In genomic region chr8:125349290-125350025, GRCm38 (mm10) we compare ENCODE assay signal across 8 mouse cellular contexts.
DNase-seq lines count a peak whose midpoint lies in the region; ATAC-seq lines count a peak whose summit lies in the region.

No protein-coding gene starts in this region.

- no peaks in the 10 kb centered on the region for H3K27me3 ChIP-seq in embryonic facial prominence, embryonic 11.5 days (ENCODE audit: control insufficient read depth, insufficient read depth, low read length)
- H3K27me3 ChIP-seq in heart, embryonic 11.5 days (ENCODE audit: control insufficient read depth, insufficient read depth, low read length), result peaks cover 3% of the 10 kb centered on the region; the same call in 1 of the 2 replicates
- no peaks in the 10 kb centered on the region for H3K27me3 ChIP-seq in lung, embryonic 16.5 days (ENCODE audit: control insufficient read depth, insufficient read depth, low read depth, low read length)

- peaks cover 4% of the 10 kb centered on the region; the same call in 1 of the 2 replicates for H3K4me1 ChIP-seq in embryonic facial prominence, embryonic 11.5 days (ENCODE audit: control insufficient read depth, insufficient read depth, low read length)
- peaks cover 80% of the 10 kb centered on the region for H3K4me1 ChIP-seq in heart, embryonic 11.5 days (ENCODE audit: control insufficient read depth, insufficient read depth, low read length)
- peaks cover 23% of the 10 kb centered on the region for H3K4me1 ChIP-seq in lung, embryonic 16.5 days (replicated peaks; ENCODE audit: control insufficient read depth, insufficient read depth, low read length)

- no peaks in the 10 kb centered on the region for H3K36me3 ChIP-seq in embryonic facial prominence, embryonic 11.5 days (replicated peaks; ENCODE audit: control insufficient read depth, insufficient read depth, low read depth, low read length)
- H3K36me3 ChIP-seq in heart, embryonic 11.5 days (ENCODE audit: control insufficient read depth, insufficient read depth, low read length), result no peaks in the 10 kb centered on the region
- H3K36me3 ChIP-seq in lung, embryonic 16.5 days (ENCODE audit: control insufficient read depth, insufficient read depth, low read length), result no peaks in the 10 kb centered on the region

- no peaks in the 10 kb centered on the region for H3K9me3 ChIP-seq in embryonic facial prominence, embryonic 11.5 days (replicated peaks; ENCODE audit: control insufficient read depth, low read length)
- H3K9me3 ChIP-seq in heart, embryonic 11.5 days (replicated peaks; ENCODE audit: control insufficient read depth, low read length), result no peaks in the 10 kb centered on the region
- H3K9me3 ChIP-seq in lung, embryonic 16.5 days (ENCODE audit: control insufficient read depth, low read length), result no peaks in the 10 kb centered on the region

- peak; percentile 91 for DNase-seq in adrenal gland, adult 2 months
- peak; percentile 66 for DNase-seq in embryonic facial prominence, embryonic 11.5 days (ENCODE audit: low spot score)
- peak; percentile 94 for DNase-seq in kidney, adult 8-10 months
- DNase-seq in retina, adult 2 months (ENCODE audit: low read depth, low spot score), result peak; percentile 18
- no peak for DNase-seq in left cerebral cortex, adult 8-10 months (ENCODE audit: low spot score in 2 of 2)

- no peak overlapping the region for H3K4me3 ChIP-seq in embryonic facial prominence, embryonic 11.5 days (ENCODE audit: low read depth, low read length)
- H3K4me3 ChIP-seq in heart, embryonic 11.5 days (ENCODE audit: low read depth, low read length), result no peak overlapping the region
- H3K4me3 ChIP-seq in lung, embryonic 16.5 days (ENCODE audit: low read length), result no peak overlapping the region

- H3K4me2 ChIP-seq in embryonic facial prominence, embryonic 11.5 days (ENCODE audit: low read depth, low read length), result no peak overlapping the region
- H3K4me2 ChIP-seq in heart, embryonic 11.5 days, result peak overlapping the region; percentile 49
- 0 out of 2 replicates have a peak overlapping the region, but pooled peaks have one; percentile 7 for H3K4me2 ChIP-seq in lung, embryonic 16.5 days (ENCODE audit: low read depth, low read length)

- ATAC-seq in embryonic facial prominence, embryonic 11.5 days (replicated peaks; ENCODE audit: insufficient number of reproducible peaks, low FRiP score, low TSS enrichment, low read depth), result peak; percentile 72
- peak; percentile 75 for ATAC-seq in heart, embryonic 11.5 days (replicated peaks; ENCODE audit: insufficient number of reproducible peaks, low FRiP score, low TSS enrichment)
- peak; percentile 89 for ATAC-seq in lung, embryonic 16.5 days (ENCODE audit: low read depth)
- no peak for ATAC-seq in monocyte, adult 5-6 weeks (replicated peaks; ENCODE audit: insufficient number of reproducible peaks, low FRiP score, low TSS enrichment, poor library complexity, severe bottlenecking)

- WGBS in embryonic facial prominence, embryonic 11.5 days, result 33% methylated on average over 7 of the region's 7 CpGs
- WGBS in heart, embryonic 11.5 days (ENCODE audit: insufficient replicate concordance), result 6% methylated on average over 7 of the region's 7 CpGs
- 12% methylated on average over 7 of the region's 7 CpGs for WGBS in lung, embryonic 16.5 days

- no peak overlapping the region for H3K9ac ChIP-seq in embryonic facial prominence, embryonic 11.5 days (replicated peaks; ENCODE audit: low read length)
- H3K9ac ChIP-seq in heart, embryonic 11.5 days (ENCODE audit: low read depth, low read length), result no peak overlapping the region
- H3K9ac ChIP-seq in lung, embryonic 16.5 days (ENCODE audit: low read length), result no peak overlapping the region

- no peak overlapping the region for H3K27ac ChIP-seq in embryonic facial prominence, embryonic 11.5 days (replicated peaks; ENCODE audit: low read depth, low read length)
- H3K27ac ChIP-seq in heart, embryonic 11.5 days (ENCODE audit: low read depth, low read length), result peak overlapping the region; percentile 82
- H3K27ac ChIP-seq in lung, embryonic 16.5 days (ENCODE audit: low read length), result no peak overlapping the region

Comparison
In these comparisons a context has a peak if more than half of its experiments do, and no peak if none do; other contexts are left out.
1. DNase-seq: peak in adrenal gland, adult 2 months (single experiment), embryonic facial prominence, embryonic 11.5 days (single experiment), kidney, adult 8-10 months (2 of 2) and retina, adult 2 months (single experiment); none in left cerebral cortex, adult 8-10 months (0 of 2).